Mouse (Mus musculus) liver, adult 2 months (tissue): ENCODE results near the gene Zbtb49. TPM values are rescaled to one million over a fixed set of nuclear protein-coding genes. Genes with fewer than 3 reads are reported as not detected.

Experiments
- DNase-seq: peaks from one replicate; pipeline ENCODE4 v3.0.0-alpha.2; 2011; ENCODE audit warnings: low read depth, low spot score; ENCODE audit errors: extremely low read depth
- H3K27ac ChIP-seq: fragments of 200-500 bp; replicated peaks from 2 replicates; pipeline ENCODE4 v1.5.1; 2012; ENCODE audit warnings: low read depth, mild to moderate bottlenecking, control low read depth, inconsistent platforms, low read length; ENCODE audit not compliant: insufficient read depth
- H3K27me3 ChIP-seq: fragments of 200-500 bp; 2 replicates; pipeline ENCODE4 v1.6.1; 2012; ENCODE audit warnings: mild to moderate bottlenecking, moderate library complexity, low read length, inconsistent platforms; ENCODE audit not compliant: control insufficient read depth, insufficient read depth
- H3K36me3 ChIP-seq: fragments of 200-500 bp; 2 replicates; pipeline ENCODE4 v1.6.1; 2012; ENCODE audit warnings: low read length, inconsistent platforms; ENCODE audit not compliant: control insufficient read depth, insufficient read depth
- H3K4me1 ChIP-seq: fragments of 200-500 bp; 2 replicates; pipeline ENCODE4 v1.6.1; 2011; ENCODE audit warnings: low read length; ENCODE audit not compliant: control insufficient read depth, insufficient read depth
- H3K4me3 ChIP-seq: fragments of 200-500 bp; 2 replicates; pipeline ENCODE4 v1.5.1; 2011; ENCODE audit warnings: low read depth, mild to moderate bottlenecking, control low read depth, low read length, moderate library complexity; ENCODE audit not compliant: insufficient read depth
- H3K79me2 ChIP-seq: fragments of 200-500 bp; 2 replicates; pipeline ENCODE4 v1.6.1; 2012; ENCODE audit warnings: inconsistent platforms, mild to moderate bottlenecking, low read length, moderate library complexity; ENCODE audit not compliant: control insufficient read depth, insufficient read depth
- H3K9ac ChIP-seq: fragments of 200-500 bp; 2 replicates; pipeline ENCODE4 v1.6.1; 2012; ENCODE audit warnings: low read depth, mild to moderate bottlenecking, control low read depth, inconsistent platforms, low read length
- CTCF ChIP-seq: fragments of 200-500 bp; IDR thresholded peaks from 2 replicates; pipeline ENCODE4 v1.5.1; 2011; ENCODE audit warnings: low read depth, low read length, control low read depth
- POLR2A ChIP-seq: fragments of 200-500 bp; IDR thresholded peaks from 2 replicates; pipeline ENCODE4 v1.6.1; 2011; ENCODE audit warnings: low read length, control low read depth; ENCODE audit not compliant: insufficient read depth; ENCODE audit errors: extremely low read depth
- WGBS: fragments of 180-500 bp; shearing (Covaris S2); methylation state at CpG from one replicate; pipeline ENCODE4 v1.1.7; 2018; 5-methylcytosine and 5-hydroxymethylcytosine counted together
- polyA plus RNA-seq: library from polyadenylated mRNA; depleted of rRNA; stranded (reverse); fragments of >200 nt; gene quantifications from 2 replicates; pipeline ENCODE4 v1.2.3, GENCODE M21; 2012
- total RNA-seq: library from RNA; depleted of rRNA; stranded (reverse); fragments of >200 nt; gene quantifications from 2 replicates; pipeline ENCODE4 v1.2.3, GENCODE M21; 2014

The Zbtb49 gene
- total and polyA plus RNA-seq, 2 experiments: 2.3 to 5.1 TPM

GRCm38 (mm10) chr5:38256551-38256950, 36.3 kb upstream of the Zbtb49 start:
- no peaks in the 10 kb centered on the region for H3K79me2 ChIP-seq
- DNase-seq: no peak
- H3K4me1 ChIP-seq: 0 out of 2 replicates have a peak, but pooled peaks cover 1% of the 10 kb centered on the region
- TF ChIP-seq POLR2A (no peak), CTCF (no peak)
- H3K9ac ChIP-seq: no peak overlapping the region
- H3K27ac ChIP-seq: no peak overlapping the region
- WGBS: 96% methylated on average over 1 of the region's 1 CpGs
- no peaks in the 10 kb centered on the region for H3K36me3 ChIP-seq
- H3K4me3 ChIP-seq: no peak overlapping the region
- H3K27me3 ChIP-seq: no peaks in the 10 kb centered on the region; the same call in 1 of the 2 replicates

GRCm38 (mm10) chr5:38255644-38256043, 35.4 kb upstream of the Zbtb49 start:
- whole genome bisulfite sequencing: 63% methylated on average over 3 of the region's 3 CpGs
- Histone ChIP-seq H3K4me1 (0 out of 2 replicates have a peak, but pooled peaks cover 1% of the 10 kb centered on the region), H3K36me3 (no peaks in the 10 kb centered on the region), H3K79me2 (no peaks in the 10 kb centered on the region), H3K9ac (no peak overlapping the region), H3K4me3 (no peak overlapping the region), H3K27ac (no peak overlapping the region), H3K27me3 (no peaks in the 10 kb centered on the region; the same call in 1 of the 2 replicates)
- DNase-seq: no peak
- TF ChIP-seq CTCF (no peak), POLR2A (no peak)

GRCm38 (mm10) chr5:38255195-38255594, 34.9 kb upstream of the Zbtb49 start:
- H3K4me1 ChIP-seq: 0 out of 2 replicates have a peak, but pooled peaks cover 1% of the 10 kb centered on the region
- TF ChIP-seq CTCF: no peak
- no peak for TF ChIP-seq POLR2A
- H3K9ac ChIP-seq: no peak overlapping the region
- H3K4me3 ChIP-seq: no peak overlapping the region
- no peaks in the 10 kb centered on the region; the same call in 1 of the 2 replicates for H3K27me3 ChIP-seq
- no peak overlapping the region for H3K27ac ChIP-seq
- 39% methylated on average over 4 of the region's 4 CpGs for WGBS
- H3K79me2 ChIP-seq: no peaks in the 10 kb centered on the region
- DNase-seq: no peak
- H3K36me3 ChIP-seq: no peaks in the 10 kb centered on the region

GRCm38 (mm10) chr5:38241966-38242365, 21.7 kb upstream of the Zbtb49 start:
- Histone ChIP-seq H3K36me3 (no peaks in the 10 kb centered on the region), H3K4me3 (no peak overlapping the region), H3K9ac (no peak overlapping the region), H3K27me3 (no peaks in the 10 kb centered on the region), H3K79me2 (no peaks in the 10 kb centered on the region), H3K4me1 (no peaks in the 10 kb centered on the region), H3K27ac (no peak overlapping the region)
- no peak for DNase-seq
- 88% methylated on average over 6 of the region's 6 CpGs for WGBS
- TF ChIP-seq CTCF: no peak
- TF ChIP-seq POLR2A: no peak

- H3K27me3 ChIP-seq: no peaks in the 10 kb centered on the region
- no peak for DNase-seq
- no peaks in the 10 kb centered on the region for H3K36me3 ChIP-seq
- no peaks in the 10 kb centered on the region for H3K79me2 ChIP-seq
- 95% methylated on average over 3 of the region's 3 CpGs for WGBS
- H3K9ac ChIP-seq: no peak overlapping the region
- H3K4me3 ChIP-seq: no peak overlapping the region
- no peak overlapping the region for H3K27ac ChIP-seq
- H3K4me1 ChIP-seq: no peaks in the 10 kb centered on the region
- TF ChIP-seq POLR2A: no peak
- no peak for TF ChIP-seq CTCF
Measured at GRCm38 (mm10) chr5:38241473-38241834, 21.2 kb upstream of the Zbtb49 start.

- WGBS: 46% methylated on average over 5 of the region's 5 CpGs
- Histone ChIP-seq H3K27me3 (no peaks in the 10 kb centered on the region), H3K9ac (no peak overlapping the region), H3K79me2 (no peaks in the 10 kb centered on the region), H3K4me1 (no peaks in the 10 kb centered on the region), H3K27ac (no peak overlapping the region), H3K36me3 (0 out of 2 replicates have a peak, but pooled peaks cover 1% of the 10 kb centered on the region), H3K4me3 (no peak overlapping the region)
- no peak for DNase-seq
- TF ChIP-seq CTCF (no peak), POLR2A (no peak)
Measured at GRCm38 (mm10) chr5:38240727-38241472, 20.6 kb upstream of the Zbtb49 start.
